Mouse (Mus musculus) CD4-positive helper T cell, adult 2 months (primary cell): ENCODE measurements around the gene Nadsyn1.

Source experiments
- DNase-seq: peaks from one replicate; pipeline ENCODE4 v3.0.0-alpha.2; 2012; ENCODE audit warnings: low read depth, missing footprints, low spot score

Nadsyn1 gene

DNA sequence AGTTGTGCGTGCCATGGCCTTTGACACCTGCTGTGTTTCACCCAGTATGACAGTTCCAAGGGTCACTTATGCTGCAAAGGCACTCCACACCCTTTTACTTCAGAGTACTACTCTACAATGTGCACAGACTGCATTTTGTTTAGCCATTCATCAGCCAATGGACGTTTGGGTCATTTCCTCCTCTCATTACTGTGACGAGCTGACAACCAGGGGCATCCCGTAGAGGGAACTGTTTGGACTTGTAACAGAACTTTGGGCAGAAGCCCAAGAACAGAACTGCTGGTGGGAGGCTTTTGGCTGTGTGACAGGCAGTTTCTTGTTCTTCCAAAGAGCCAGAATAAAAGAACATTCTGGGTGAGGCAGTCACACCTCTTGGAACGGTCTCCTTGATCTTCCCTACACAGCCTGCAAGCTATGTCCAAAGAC, 17.4 kb downstream of the Nadsyn1 start:
- no peak for DNase-seq

DNA sequence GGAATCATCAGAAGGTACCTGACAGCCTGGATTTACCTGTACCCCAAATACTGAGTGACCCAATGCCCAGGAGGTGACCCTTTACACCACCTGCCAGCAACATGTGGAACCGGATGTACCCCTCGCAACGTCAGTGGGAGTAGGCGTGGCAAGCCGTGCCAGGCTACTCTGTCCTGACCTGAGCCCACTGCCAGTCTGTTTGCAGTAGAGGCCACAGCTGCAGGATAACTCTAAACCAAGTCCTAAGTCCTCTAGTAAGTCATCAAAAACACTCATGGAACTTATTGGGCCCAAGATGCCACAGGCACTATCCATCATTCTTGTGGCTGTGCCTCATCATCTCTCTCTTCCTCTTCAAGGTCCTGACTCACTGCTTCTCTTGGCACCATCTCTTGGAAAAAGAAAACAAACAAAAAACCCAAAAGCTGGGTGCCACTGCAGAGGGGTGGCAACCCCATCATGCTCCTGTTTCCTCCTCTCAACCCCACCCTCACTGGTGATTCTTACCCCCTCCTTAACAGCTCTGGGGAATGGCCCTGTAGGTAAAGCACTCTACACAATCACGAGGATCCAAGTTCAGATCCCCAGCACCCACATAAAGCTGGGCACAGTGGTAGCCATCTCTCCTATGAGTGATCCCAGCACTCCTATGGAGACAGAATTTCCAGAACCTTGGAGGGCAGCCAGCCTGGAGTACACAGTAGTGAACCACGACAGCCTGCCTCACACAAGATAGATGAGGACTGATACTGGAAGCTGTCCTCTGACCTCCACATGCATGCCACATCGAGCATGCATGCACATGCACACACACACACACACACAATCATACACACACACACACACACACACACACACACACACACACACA, 21.2 kb downstream of the Nadsyn1 start:
- no peak for DNase-seq

DNA sequence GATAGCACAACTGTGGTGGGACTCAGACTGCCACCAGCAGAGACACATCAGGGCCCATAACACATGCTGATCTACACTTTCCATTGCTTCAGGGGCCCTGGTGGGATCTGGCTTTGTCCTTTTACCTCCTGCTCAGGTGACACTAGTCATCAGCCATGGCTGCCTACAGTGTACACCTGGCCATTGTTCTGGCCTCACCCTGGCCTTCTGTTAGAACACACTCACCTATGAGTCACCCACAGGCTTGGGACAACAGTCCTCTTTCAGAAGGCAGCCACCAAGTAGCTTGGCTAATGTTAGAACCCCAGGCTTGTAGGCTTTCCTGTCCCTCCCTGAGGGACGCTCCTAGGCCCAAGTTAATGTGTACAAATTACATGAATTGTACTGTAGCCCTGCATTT, 21.9 kb downstream of the Nadsyn1 start:
- no peak for DNase-seq

DNA sequence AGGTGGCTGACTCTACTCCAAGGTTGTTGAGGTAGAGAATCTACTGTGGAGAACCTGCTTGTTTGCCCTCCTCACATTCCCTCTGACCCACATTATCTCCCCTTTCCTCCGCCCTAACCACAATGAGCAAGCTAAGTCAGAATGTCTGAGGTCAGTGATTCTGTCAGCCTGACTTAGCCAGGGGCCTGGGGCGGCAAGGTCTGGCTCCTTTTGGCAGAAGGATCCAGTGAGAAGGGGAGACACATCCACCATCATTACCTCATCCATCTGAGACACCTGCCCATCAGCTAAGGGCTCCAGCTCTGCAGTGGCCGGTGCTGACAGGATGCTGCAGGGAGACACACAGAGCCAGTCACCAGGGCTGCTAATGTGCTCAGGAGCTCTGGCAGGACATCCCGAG, 23.9 kb downstream of the Nadsyn1 start:
- DNase-seq, result no peak

DNA sequence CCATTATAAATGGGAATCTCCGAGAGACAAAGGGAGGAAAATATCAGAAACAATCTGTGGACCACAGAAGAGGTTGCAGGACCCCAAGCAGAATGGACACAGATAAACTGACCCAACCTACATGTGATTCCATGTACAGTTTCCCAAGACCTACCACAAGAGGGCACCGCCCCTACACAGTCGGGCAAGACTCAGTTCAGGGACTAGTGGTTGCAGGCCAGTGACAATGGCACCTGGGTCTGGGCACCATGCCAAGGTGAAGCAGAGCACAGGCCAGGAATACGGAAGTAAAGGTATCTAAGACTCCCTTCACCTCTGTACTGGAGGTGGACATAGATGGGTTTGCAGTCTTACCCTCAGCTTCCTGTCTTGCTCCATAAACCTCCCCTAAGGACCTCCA, 29.5 kb downstream of the Nadsyn1 start:
- DNase-seq, result peak; percentile 47

DNA sequence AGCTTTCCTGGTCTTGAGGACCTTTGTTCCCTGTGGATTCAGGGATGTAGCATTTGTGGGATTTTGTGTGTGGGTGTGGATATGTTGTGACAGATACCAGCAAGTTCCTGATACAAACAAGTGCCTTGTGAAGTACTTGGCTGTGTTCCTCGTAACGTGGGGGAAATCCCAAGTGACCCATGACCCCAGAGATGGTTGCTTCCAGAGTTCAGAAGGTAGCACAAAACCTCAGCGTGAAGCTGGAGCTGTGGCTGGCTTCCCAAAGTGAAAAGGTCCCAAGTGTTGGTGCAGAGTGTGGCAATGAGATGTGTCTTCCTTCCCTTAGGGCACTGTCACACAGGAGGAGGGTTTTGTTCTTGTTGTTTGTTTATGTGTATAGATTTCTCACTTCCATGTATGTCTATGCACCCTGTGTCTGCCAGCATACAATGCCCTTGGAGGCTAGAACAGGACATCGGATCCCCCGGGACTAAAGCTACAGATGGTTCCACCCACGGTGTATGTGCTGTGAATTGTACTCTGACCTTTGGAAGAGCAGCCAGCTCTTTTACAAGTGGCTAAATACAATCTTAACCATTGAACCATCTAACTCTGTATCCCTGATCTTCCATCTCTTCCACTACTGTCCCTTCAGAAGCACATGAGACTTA, 30.2 kb downstream of the Nadsyn1 start:
- DNase-seq, result no peak

DNA sequence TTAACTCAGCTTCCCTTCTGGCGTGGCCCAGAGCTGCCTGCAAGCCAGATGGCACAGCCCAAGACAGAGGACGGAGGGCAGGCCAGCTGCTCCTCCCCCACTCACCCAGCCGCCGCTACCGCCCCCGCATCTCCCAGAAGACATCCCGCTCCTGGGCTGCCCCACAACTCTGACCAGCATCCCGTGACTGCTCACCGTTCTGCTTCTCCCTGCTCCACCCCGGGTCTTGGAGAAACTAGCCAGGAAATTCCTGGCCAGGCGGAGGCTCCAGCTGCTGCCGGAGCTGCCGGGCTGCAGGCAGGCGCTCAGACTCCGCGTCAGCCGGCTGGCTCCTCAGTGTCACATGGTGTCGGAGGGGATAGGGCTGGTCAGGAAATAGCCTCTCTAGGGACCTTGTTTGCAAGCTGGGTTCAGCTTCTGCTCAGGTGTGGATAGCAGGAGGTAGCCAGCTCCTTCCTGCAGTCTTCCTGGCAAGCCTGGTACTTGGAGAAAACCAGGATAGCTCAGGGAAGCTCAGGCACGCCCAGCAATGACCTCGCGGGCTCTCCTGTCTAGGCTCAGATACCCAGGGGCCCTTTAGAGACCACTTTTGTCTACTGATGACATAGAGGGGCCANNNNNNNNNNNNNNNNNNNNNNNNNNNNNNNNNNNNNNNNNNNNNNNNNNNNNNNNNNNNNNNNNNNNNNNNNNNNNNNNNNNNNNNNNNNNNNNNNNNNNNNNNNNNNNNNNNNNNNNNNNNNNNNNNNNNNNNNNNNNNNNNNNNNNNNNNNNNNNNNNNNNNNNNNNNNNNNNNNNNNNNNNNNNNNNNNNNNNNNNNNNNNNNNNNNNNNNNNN, 38.4 kb downstream of the Nadsyn1 start, which contains the start of gene Mrgpre:
Gene Mrgpre, minus strand, starts transcription at position 505 of the 834 bp plus-strand sequence.
- peak; percentile 57 for DNase-seq

DNA sequence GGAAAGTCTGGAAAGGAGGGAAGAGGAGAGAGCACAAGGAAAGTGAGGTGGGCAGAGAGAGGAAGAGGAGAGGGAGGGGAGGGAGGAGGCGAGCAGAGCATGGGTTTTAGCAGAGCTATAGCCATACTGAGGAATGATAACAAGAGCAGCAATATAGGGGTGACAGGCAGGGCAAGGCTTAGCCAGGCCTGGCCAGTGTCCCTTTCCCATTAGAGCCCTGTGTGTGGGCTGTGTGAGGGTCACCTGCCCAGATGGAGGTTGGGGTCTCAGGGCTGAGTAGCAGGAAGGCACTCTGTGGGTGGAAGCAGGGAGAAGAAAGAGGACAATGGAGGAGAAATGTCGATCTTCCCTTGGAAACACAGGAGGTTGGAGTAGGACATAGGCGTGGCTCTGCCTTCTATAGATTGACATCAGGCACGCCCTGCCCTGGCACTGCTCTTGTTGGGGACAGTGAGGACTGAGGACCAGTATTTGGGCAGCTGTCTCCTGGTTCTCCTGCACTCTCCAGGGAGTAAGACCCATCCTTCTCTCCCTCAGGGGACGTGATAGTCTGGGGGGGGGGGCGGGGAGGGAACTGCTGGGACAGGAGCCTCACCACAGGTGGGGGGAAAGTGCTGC, 39.2 kb downstream of the Nadsyn1 start:
- DNase-seq, result no peak

DNA sequence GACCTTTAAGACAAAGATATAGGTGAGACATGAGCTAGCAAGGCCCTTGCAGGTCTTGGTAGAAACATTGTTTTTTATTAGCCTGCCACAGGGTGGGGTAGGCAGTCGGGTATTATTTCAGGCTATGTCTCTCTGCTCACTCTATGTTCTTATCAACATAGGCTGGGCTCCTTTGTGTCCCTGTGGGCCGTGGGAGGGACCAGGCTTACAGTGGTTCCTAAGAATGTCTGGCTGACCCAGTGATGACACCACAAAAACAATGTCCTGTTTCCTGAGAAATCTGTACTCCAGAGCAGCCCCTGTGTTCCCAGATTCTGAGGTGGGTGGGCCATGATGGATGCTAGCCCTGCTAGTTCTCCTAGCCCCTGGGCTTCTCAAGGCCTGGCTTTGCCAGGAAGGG, 45.3 kb downstream of the Nadsyn1 start:
- no peak for DNase-seq

DNA sequence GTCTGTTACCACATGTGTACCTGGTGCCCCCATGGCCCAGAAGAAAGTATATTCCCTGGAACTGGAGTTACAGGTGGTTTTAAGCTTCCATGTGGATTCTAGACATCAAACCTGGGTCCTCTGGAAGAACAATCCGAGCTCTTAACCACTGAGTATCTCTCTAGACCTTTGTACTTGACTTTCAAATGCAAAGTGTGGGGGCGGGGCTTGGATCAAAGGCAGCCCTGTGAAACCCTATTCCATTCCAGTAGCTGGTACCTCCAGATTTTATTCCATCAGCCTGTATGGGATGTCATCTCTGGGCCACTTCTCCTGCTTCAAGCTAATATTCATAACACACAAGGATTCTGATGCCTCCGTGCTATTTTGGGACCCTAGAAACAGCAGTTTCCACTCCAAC, 46.5 kb downstream of the Nadsyn1 start:
- DNase-seq, result no peak

DNA sequence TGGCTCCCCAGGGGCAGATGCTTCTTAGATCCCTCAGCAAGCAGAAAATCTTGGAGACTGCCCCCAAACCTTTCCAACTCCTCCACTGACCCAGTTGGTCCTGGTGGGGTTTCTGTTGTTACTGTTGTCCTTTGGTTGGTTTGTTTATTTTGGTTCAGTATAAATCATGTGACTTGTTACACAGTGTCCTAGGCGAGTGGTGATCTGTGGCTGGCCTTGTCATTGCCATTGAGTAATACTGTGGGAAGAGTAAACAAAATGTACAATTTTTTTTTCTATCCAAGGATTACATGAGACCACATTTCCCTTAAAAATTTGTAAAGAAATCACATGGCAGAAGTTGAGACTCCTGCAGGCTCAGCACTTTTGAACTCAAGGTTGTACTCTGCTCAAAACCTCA, 53.2 kb downstream of the Nadsyn1 start:
- no peak for DNase-seq

DNA sequence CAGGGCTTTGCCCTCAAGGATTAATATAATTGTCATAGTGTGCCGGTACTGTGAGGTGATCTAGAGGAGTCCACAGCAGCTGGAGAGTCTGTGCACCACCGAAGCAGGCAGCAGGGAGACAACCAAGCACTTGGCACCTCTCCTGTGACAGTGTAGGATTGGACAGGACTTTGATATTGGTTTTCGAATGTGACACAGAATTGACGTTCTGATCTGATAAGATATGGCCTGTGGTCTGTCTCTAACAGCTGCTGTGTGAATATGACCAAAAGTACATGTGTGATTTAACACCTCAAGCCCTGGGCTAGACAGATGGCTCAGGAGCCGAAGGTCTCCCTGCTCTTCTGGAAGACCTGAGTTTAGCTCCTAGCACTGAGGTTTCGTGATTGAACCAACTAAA, 54.4 kb downstream of the Nadsyn1 start:
- no peak for DNase-seq

DNA sequence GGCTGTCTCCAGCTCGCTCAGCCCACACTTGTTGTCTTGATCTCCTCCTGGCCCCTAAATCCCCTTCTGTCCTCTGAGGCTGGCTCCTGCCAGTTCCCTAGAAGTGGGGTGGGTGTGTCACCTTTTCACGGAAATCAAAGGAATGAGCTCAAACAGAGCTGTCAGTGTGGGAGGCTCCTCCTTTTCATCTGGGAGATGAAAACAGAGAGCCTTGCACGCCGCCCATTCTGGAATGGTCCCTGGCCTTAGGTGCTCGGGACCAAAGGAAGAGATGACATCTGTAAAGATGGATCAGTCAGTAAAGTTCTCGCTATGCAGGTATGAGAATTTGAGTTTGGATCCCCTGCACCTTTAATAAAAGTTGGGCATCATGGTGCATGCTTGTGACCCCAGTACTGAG, 55.8 kb downstream of the Nadsyn1 start, which contains the start of gene Mrgprg:
Gene Mrgprg, minus strand, starts transcription at position 101 of the 400 bp plus-strand sequence.
- DNase-seq, result no peak

DNA sequence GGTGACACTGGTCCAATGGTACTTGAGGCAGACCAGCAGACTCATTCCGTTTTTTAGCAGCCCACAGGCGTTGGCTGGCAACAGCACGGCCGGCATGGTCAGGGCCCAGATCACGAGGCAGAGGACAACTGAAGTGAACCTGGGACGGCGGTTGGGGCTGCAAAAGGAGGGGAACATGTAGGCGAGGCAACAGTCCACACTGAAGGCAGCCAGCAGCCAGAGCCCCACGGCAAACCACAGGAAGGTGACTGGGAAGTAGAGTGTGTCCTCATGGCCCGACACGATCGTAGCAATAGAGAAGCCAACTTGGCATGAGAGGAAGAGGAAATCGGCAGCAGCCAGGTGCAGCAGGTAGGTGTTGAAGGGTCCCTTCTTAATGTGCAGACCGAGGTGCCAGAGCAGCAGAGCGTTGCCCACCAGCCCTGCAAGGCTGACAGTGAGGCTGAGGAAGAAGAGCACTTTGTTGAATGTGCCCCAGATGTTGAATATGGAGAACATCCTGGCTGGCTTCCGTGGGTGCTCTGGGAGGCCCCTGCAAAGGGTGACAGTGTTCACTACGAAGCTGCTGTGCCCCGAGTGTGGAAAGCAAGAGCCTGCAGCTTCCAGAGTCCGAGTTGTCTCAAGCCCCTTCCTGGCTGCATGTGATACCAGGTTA, 57.6 kb downstream of the Nadsyn1 start:
- no peak for DNase-seq

DNA sequence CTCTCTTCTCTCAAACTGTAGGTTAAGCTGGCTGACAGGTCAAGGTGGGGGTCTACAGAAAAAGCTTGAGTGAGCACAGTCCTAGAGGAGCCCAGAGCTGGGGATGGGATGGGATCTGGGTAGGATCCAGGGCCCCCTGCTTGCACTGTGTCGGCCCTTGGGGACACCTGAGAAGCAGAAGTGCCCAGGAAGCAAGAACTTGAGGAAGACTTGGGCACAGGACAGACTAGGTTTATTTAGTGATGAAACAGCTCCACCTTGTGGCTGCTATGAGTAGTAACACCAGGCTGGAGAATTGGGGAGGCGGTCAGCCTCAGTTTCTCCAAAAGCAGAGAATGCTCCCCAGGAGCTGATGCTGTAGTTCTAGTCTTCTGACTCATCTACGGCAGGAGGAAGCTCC, 58.9 kb downstream of the Nadsyn1 start:
- DNase-seq, result peak; percentile 65

DNA sequence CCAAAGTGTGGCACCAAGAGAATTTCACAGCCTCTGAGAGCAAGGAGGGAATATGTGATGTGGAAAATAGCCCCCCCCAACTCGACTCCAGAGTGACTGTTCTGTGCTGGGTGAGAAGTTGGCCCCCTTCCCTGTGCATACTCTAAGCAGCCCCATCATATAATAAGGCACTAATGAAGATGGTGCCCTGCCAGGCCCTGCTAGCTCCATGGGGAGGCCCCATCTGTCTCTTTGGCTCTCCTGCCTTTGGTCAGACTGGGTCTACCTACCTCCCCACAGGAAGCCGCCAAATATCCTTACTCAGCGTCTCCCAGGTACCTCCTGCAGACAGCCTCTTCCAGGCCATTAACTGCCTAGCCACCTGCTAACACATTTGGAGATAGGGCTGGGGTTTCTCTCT, 63.7 kb downstream of the Nadsyn1 start:
- DNase-seq, result no peak

DNA sequence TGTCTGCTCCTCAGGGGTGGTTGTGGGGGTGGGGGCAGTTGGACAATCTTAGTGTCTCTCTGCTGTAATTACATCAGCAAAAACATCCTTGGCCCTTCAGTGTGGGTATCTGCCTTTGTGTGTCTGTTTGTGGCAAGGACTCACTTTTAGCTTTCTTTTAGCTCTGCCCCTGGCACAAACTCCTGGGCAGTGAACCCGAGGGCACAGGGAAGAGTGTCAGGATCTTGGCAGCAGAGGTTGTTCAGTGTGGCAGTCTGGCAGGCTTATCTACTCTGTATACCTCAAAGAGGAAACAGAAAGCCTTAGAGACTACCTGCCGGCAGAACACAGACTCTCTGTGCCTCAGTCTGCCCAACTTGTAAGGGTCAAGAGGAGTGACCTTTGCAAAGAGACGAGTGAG, 65.0 kb downstream of the Nadsyn1 start:
- DNase-seq, result peak; percentile 21

DNA sequence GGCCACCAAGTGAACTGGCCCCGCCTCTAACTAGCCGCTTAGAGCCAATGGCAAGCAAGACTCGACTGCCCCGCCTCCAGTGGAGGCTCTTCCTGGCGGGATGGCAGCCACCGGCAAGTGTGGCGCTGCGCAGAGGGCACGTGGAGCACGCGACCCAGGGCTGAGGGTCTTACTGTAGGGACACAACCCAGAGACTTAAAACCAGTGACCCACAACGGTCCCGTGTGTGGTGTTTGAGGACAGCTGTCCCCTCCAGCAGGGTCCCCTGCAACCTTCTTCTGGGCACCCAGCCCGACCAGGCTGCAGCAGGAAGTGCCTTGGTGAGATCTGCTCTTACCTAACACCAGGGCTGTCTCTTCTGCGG, 65.6 kb downstream of the Nadsyn1 start:
- peak; percentile 91 for DNase-seq

DNA sequence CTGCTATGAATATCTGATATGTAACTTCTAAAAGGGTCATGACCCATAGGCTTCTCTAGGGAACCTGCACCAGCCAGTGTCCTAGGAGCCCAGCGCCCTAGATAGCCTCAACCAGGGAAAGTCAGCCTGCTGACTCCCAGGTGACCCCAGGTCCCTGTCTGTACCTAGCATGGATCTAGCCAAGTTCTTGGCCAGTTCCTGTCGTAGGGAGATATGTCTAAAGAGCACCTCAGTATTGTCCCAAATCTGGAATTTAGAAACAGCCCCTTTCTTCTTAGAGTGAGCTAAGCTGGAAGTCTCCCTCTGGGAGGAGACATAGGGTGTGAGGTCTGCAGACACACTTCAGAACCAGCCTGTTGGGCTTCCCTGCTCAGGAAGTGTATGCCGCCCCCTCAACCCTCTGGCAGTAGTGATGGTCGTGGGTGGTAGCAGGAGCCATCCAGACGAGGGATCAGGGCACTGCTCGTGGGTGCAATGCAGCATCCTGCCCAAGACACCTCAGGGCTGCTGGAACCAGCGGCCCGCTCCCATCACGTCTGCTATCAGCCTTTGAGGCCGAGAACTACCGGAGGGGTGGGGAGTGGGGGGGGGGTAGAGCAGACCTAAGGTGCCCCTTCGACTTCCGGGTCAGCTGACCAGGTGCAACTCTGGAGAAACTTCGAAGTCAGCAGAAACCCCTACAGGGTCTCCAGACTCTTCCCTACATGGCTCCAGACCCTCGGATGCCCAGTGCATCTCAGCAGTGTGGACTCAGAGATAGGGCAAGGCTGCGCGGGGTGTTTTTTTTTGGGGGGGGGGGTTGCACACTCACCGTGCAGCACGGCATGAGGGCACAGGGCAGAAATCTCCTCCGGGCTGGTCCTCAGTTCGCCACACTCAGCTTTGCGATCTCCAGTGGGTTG, 66.3 kb downstream of the Nadsyn1 start, which contains the start of gene Osbpl5:
Gene Osbpl5, minus strand, starts transcription at position 861 of the 902 bp plus-strand sequence.
- no peak for DNase-seq
